Mouse (Mus musculus): Measurements from ENCODE around the gene Spen.

DNA sequence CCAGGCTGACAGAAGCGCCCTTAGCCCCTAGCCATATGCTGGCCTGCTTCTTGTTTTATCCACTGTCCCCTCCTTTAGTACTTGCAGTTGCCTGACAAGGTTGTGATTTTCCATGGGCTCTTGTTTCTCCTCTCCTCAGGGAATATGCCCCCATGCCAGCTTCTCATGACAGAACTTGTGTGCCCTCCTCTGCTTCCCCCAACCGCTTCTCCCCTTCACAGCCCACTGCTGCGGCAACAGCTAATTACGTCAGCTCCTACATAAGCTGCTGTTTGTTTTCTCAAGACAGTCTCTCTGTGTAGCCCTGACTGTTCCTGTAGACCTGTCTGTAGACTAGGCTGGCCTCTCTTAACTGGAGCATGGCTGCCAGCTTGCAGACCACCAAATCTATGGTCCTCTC lies 82.9 kb downstream of the Spen start:
- TF ChIP-seq POLR2A (IDR thresholded peaks at IDR 0.05; ENCODE audit: control insufficient read depth, extremely low read depth, insufficient read depth, low read length, poor library complexity): no peak
- no peak for TF ChIP-seq CTCF (IDR thresholded peaks at IDR 0.05; ENCODE audit: borderline replicate concordance, control insufficient read depth, extremely low read depth, insufficient read depth, low read length, poor library complexity)

All from thymus, adult 2 months (tissue).